Mouse (Mus musculus): Measurements from ENCODE around the gene Znhit1.
"Not testable (repeated sequence)": the region's sequence is repeated elsewhere in the genome, so short reads cannot be mapped to it uniquely, and the experiment has no call there.

Gene Znhit1

DNA sequence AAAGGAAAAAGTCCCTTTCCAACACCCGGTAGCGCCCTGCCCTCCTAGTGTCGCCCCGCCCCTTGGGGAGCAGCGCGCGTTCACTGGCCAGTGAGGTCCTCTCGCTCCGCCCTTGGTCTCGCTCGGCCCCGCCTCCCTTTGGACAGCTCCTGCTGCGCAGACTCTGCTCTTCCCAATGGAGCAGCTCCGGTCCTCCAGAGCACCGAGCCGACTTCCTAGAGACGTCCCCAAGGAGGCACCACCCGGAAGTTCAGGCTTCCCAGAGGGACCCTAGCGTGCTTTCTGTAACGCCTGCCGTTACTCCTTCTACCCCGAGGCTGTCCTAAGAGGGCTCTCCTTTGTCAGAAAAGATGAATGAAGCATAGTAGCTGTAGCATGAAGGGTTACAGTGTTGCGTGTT, 34.8 kb downstream of the Znhit1 start, which contains the start of gene Fis1:
TSS of gene Fis1 (plus strand) at position 261 of the 400 bp plus-strand sequence.
- DNase-seq (ENCODE audit: low read depth) = peak; percentile 97

GRCm38 (mm10) chr5:136952153-136952552, 35.7 kb downstream of the Znhit1 start:
- no peak for DNase-seq (ENCODE audit: low read depth)

- DNase-seq (ENCODE audit: low read depth) = no peak
Measured at GRCm38 (mm10) chr5:136950521-136950920, 37.3 kb downstream of the Znhit1 start.

- not testable (repeated sequence) for DNase-seq (ENCODE audit: low read depth)
Measured at GRCm38 (mm10) chr5:136949551-136950336, 38.1 kb downstream of the Znhit1 start.

- DNase-seq (ENCODE audit: low read depth) = no peak
Measured at GRCm38 (mm10) chr5:136947874-136948273, 39.9 kb downstream of the Znhit1 start.

GRCm38 (mm10) chr5:136945084-136945483, 42.7 kb downstream of the Znhit1 start:
- no peak for DNase-seq (ENCODE audit: low read depth)

- no peak for DNase-seq (ENCODE audit: low read depth)
Measured at GRCm38 (mm10) chr5:136943382-136943781, 44.4 kb downstream of the Znhit1 start.

DNA sequence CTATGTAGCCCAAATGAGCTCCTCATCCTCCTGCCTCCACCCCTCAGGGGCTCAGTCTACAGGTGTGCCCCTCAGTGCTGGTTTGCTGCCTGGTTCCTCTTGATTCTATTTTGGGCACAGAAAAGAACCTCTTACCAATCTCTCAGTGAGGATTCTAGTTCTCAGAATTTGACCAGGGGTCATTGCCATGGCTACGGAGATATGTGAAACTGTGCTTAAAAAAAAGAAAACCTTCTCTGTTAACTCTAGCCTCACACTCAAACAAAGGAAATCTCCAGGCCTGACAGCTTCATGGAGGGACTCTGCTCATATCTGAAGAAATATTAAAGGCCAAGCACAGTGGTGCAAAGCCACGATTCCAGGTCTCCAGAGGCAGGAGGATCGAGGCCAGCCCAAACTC, 45.0 kb downstream of the Znhit1 start:
- DNase-seq (ENCODE audit: low read depth) = no peak

- no peak for DNase-seq (ENCODE audit: low read depth)
Measured at GRCm38 (mm10) chr5:136940845-136941560, 46.8 kb downstream of the Znhit1 start.

DNA sequence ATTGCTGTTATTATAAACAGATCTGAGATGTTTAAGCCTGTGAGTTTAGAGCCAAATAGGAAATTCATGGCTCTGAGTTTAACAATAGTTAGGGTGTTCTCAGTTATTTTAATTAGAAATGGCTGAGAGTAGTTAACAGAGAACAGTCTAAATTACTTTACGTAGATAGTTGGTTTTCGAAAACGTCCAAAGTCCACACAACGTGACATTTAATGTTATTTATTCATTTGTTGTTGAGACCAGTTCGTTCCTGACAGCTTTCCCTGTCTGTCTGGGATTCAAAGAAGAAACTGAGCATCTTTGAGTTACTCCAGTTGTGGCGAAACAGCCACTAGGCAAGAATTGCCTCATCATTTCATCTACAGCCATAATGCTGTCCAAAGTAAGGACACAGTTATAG, 47.8 kb downstream of the Znhit1 start:
- DNase-seq (ENCODE audit: low read depth) = not testable (repeated sequence)

- DNase-seq (ENCODE audit: low read depth) = no peak
Measured at GRCm38 (mm10) chr5:136939284-136939683, 48.5 kb downstream of the Znhit1 start.

- no peak for DNase-seq (ENCODE audit: low read depth)
Measured at GRCm38 (mm10) chr5:136937621-136938020, 50.2 kb downstream of the Znhit1 start.

DNA sequence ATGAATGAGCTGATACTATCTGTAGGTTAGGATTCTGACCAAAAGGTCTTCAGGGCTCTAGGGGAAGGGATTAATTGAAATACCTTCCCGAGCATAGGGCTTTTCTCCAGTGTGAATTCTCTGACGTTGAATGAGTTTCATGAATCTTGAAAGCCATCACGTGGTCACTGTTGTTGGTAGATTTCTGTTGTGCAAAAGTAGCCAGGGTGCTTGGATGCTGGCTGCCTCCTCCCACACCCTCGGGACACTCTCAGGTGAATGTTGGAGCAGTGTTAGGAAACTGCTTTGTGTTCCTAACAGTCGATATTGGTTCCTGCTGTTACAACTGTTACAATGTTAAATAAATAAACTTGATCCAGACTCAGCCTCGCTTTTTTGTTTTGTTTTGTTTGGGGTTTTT, 51.1 kb downstream of the Znhit1 start:
- DNase-seq (ENCODE audit: low read depth) = no peak

DNA sequence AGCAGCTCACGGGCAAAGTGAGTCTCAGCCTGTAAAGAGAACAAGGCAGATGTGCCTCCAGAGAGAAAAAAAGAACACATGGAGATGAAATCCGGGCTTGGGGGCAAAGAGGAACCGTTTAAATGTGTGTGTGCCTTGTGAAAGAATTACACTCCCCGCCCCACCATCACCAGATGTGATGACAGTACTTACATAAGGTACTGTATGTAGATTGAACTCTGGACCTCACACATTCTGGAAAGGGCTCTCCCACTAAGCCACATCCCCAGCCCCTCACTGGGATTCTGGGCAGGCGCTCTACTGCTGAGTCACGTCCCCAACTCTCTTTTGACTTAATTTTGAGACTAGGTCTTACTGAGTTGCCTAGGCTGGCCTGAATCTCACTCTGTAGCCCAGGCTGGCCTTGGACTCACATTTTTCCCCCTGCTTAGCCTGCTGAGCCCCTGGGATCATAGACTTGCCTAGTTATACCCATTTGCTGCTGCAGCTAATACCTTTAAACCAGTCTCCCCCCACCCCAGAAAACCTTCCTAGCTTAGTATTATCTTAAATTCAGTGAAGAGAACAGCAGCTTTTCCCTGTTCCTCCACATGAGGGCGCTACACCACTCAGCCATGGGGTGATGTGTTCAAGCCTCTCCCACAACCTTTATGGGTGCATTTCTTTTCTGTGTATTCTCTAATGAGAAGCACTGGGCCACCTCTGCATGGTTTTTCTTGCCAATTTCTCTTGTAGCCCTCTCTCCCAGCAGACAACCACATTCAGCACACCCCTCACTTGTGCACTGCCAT, 51.7 kb downstream of the Znhit1 start:
- DNase-seq (ENCODE audit: low read depth) = no peak

DNA sequence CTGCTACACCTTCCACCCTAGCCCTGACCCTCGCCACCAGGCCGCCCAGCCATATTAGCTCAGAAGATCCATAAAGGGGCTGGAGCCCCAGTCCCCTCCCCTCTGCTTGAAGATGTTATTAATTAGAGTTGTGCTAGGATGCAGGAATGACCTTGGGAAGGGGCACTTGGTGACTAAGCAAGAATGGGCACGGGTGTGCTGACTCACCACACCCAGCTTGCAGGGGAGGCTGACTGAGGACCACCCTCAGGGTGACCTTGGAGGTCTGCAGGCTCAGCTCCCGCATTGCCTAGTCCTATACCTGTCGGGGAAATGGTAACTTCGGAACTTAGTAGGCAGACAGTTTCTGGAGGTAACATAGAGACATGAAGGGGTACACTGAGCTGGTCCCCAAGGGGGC, 53.9 kb downstream of the Znhit1 start:
- no peak for DNase-seq (ENCODE audit: low read depth)

- DNase-seq (ENCODE audit: low read depth) = no peak
Measured at GRCm38 (mm10) chr5:136932956-136933355, 54.9 kb downstream of the Znhit1 start.
